Mouse (Mus musculus) adrenal gland, adult (tissue): ENCODE data around the gene Robo4.
A peak's percentile ranks its signal among the peaks of the same experiment; 100 is the strongest.

Experiments
- DNase-seq, 2 experiments: peaks; one replicate each; pipeline ENCODE4 v3.0.0; 2022 to 2023; ENCODE audit warnings: low spot score in 1 of 2; ENCODE audit not compliant: inconsistent age in 2 of 2

Robo4 gene

GRCm38 (mm10) chr9:37453328-37453727, 51.6 kb downstream of the Robo4 start:
- DNase-seq, result peak in 1 of 2 experiments; percentile 13

DNA sequence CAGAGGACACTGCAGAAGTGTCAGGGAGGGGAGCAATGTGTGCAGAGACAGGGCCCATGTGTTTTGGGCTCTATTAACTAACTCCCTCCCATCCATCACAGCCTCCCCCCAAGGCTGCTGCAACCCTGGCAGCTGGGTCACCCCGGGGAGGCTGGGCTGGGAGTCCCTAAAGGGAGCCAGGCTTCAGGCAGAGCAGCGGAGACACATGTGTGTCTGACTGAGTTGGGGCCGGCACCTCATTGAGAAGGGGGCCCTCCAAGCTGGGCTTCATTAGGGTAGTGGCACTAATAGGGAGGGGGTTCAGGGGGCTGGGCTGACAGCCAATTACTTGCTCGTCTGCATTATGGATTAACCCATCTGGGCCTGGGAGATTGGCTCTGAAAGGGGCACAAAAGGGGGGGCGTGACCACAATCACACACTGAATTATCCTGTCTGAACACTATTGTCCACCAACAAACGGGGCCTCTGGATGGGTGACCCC, 52.4 kb downstream of the Robo4 start:
- no peak for DNase-seq

DNA sequence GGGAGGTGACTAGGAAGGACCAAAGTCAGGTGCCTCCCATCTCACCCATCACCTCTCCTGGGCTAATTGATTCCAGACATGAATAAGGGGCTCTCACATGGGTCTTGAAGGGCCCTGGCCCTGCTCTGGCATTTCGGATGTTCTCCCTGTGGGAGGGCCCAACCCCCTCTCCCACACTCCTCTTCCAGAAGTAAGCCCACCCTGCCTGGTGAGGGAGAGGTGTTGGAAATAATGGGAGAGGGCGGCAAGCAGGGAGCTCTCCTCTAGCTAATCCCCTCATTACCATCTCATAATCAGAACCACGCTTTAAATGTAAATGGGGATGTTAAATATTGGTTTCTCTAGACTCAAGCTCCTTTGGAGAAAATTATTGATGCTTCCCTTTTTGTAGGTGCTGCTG, 53.3 kb downstream of the Robo4 start:
- no peak for DNase-seq

DNA sequence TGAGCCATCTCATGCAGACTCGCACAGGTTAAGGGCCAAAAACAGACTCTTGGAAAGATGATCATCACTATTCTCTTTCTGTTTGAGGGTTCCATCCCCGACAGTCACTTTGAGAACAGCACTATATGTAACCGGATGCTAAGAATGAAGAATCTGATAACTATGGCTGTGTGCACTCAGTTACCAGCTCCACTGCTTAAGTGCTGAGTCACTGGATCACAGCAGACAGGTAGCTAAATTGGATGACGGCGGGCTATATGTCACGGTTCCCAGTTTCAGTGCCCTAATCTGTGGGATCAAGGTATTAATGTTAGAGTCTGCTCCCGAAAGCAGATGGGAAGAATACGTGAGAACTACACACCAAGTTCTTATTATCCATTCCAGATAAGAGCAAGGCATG, 54.2 kb downstream of the Robo4 start:
- no peak for DNase-seq

DNA sequence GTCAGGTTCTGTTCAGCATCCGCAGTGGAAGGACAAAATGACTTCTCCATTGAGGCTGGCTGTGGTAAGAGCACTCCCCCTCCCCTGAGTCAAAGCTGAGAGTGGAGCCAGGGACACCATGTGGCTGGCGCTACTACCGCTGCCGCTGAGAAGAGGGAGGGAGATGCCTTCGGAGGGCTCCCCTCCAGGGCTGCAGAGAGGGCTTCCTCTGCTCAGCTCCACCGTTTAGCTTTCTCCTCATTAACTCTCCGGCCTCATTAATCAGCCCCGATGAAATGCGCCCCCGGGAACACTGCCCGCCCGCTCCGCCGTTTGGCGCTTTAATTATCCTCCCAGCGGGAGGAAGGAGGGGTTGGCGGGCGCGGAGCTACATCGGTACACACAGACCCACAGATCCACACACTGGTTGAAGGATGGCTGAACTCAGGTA, 54.8 kb downstream of the Robo4 start:
- DNase-seq, result peak in 1 of 2 experiments; percentile 47

DNA sequence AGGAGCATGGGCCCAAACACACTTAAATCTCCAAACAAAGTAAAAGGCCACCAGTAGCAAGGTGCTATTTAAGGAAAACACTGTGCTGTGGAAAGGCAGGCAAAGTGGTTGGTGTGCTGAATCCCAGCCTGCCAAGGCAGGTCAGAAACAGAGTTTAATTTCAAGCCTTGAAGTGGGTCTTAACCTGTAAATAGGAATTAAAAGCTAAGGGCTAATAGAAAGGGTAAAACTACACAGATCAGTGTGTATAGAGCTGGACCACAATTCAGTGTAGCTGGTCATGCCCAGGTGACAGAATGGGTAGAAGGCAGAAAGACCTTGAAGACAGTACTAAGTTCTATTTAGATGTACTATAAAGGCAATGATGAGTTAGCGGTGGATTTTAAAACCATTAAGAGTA, 55.5 kb downstream of the Robo4 start:
- no peak for DNase-seq

DNA sequence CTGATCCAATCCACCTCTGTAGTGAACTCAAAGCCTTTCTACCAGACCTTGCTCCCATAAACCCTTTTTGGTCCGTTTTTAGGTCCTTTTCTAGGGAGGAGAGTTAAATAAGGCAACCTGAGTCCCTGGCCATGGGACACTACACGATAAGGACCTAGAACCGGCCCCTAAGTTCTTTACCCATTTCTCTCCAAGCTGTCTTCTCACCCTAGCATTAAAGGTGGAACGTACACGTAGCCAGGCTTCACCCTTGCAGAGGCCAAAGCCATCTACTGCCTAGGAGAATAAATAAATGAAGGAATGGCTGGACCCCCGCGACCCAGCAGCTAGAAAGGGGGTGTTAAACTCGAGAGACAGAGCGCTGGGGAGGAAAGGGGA, 58.0 kb downstream of the Robo4 start:
- no peak for DNase-seq

DNA sequence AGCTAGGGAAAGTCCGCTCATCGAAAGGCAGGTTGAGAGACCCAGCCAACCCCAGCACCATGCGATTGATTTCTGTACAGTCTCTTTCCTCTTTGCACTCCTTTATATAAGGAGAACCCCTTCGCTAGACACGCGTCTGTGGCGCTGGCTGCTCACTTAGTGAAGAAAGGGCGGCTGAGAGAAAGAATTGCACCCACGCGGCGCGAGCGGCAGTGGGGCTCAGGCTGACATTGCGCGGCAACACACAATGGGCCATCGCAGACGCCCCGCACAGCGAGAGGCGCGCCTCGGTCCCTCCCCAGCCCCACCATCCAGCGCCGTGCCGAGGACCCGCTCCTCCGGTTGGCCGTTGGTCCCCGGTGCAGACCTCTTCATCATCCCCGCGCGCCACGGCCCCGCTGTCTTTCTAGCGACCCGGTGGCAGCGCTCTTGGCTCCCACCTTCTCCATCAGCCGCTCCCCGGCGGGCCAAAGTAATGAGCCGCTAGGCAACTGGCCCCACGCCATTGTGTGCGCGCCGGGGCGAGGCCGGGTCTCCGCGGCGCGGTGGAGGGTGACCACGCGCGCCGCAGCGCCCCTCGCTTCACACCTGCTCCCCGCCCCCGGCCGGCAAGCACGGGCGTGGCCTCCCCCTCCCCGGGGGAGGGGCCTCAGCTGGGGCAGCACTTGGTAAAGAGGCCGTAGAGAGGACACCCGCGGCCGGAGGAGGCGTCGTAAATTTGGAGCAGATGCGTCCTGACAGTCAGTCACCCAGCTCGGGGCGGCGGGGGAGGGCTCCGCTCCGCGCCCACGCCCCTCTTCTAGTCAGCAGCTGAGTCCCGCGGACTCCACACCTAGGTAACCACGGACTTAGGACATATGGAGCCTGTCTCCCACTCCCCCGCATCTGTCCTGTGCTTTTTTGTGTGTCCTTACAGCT, 58.6 kb downstream of the Robo4 start:
- peak; percentile 33 to 68 for DNase-seq

DNA sequence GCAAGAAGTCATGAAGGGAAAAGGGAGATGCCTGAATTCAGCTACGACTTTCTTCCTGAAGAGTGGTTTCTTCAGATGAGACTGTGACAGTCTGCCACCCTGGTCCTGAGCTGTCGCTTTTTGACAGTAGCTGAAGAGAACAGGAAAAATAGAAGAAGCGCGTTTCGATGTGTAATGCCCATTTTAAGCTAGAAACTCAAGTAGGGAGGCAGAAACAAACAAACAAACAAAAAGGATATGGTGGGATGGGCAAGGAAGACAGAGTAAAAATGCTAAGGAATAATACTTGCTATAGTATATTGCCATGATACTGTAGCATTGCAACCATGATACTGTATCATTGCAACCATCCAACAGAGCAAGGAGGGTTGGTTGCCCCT, 59.3 kb downstream of the Robo4 start:
- DNase-seq, result no peak

- DNase-seq, result no peak
Measured at GRCm38 (mm10) chr9:37461571-37461970, 59.9 kb downstream of the Robo4 start.

- DNase-seq, result peak; percentile 37 to 81
Measured at GRCm38 (mm10) chr9:37462764-37463163, 61.1 kb downstream of the Robo4 start.
